Mouse (Mus musculus) kidney, adult 11 months (tissue): ENCODE measurements around the gene Tbc1d5.
A peak's percentile ranks its signal among the peaks of the same experiment; 100 is the strongest.

Experiments
- DNase-seq: peaks from one replicate; pipeline ENCODE4 v3.0.0; 2022

The Tbc1d5 gene

DNA sequence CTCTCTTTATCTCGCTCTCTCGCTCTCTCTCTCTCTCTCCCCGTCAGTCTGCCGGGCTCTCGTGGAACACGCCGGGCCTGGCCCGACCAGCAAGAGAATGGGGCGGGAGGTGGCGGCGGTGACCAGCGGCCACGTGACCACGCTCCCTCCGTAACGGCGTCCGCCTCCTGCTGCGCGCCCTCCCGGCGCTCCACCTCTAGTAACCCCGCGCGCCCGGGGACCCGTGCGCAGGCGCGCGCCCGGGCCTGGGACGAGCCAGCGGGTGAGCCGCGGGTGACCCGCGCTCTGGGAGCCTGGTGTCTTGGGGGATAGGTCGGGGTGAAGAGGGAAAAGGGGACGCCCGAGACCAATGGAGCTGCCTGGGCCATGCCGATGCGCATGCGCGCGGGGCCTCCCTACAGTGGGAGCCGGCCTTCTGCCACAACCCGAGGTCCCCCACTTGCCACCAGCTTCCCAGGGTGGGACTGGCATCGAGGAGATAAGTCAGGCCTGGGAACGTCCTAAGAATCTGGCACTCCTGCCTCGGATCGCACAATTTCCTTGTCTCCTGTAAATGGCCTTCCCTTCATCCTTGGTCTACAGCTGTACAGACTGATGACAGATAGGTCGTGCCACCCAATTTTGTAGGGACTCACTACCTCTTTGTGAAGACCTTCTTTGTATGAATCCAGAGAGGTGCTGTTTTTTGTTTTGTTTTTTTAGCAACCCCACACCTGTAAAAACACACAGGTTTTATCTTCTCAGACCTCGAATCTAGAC lies at the start of gene Tbc1d5:
Gene Tbc1d5, minus strand, starts transcription at position 158 of the 759 bp plus-strand sequence.
- peak; percentile 93 for DNase-seq

DNA sequence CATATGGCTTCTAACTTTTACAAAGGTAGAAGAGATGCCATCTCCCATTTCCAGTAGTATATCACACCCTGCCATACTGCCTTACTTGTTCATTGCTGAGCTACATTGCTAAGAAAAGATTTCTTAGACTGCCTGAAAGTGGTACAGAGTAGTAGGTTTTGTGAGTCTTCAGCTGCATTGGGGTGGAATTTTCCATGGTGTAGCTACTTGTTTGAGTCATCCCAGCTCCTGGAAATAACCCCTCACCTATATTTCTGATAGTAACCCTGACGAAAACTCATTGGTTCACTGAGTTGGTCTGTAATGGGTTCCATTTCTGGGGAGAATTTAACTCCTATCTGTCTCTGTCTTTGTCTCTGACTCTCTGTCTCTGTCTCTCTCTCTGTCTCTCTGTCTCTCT lies 46.9 kb upstream of the Tbc1d5 start:
- no peak for DNase-seq

GRCm38 (mm10) chr17:51223152-51223551 lies 44.0 kb upstream of the Tbc1d5 start:
- no peak for DNase-seq

- DNase-seq = no peak
These were observed 41.9 kb upstream of the Tbc1d5 start for GRCm38 (mm10) chr17:51221075-51221474.

GRCm38 (mm10) chr17:51219897-51220296 lies 40.7 kb upstream of the Tbc1d5 start:
- DNase-seq = no peak

GRCm38 (mm10) chr17:51216426-51216825 lies 37.3 kb upstream of the Tbc1d5 start:
- DNase-seq = no peak

- DNase-seq = no peak
These were observed 30.4 kb upstream of the Tbc1d5 start for GRCm38 (mm10) chr17:51209565-51209964.

DNA sequence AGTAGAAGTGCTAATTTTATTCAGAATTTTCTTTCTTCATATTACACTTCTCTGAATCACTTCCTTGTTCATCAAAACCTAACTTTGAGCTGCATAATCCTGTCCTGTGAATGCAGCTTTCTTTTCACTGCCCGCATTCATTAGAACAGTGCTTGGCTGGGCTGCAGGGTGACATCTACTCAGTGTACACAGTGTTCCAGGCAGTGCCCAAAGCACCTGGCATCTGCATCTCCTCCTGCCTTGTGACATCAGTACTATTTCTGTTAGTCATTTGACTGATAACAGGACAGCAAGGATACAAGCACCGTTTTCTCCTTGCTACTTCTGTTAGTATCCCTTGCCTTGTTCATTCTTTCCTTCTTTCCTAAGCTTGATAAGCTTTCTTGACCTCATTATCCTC lies 25.5 kb upstream of the Tbc1d5 start:
- no peak for DNase-seq

DNA sequence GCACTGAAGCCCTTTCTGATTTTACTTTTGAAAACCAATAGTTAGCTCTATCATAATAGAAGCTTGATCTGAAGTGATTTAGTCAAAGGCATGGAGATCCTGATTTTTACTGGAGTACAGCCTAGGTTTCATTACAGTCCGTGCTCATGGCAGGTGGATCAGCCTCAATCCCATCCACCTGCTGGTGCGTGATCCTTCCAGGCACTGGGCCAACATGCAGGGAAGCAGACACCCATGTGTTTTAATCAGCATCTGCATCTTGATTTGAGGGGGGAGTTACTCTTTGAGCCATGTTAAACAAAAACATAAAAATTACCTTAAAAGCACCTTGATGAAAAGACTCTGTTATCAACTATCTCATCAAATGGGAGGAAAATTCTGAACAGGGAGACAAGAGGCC lies 16.4 kb upstream of the Tbc1d5 start:
- DNase-seq = no peak

DNA sequence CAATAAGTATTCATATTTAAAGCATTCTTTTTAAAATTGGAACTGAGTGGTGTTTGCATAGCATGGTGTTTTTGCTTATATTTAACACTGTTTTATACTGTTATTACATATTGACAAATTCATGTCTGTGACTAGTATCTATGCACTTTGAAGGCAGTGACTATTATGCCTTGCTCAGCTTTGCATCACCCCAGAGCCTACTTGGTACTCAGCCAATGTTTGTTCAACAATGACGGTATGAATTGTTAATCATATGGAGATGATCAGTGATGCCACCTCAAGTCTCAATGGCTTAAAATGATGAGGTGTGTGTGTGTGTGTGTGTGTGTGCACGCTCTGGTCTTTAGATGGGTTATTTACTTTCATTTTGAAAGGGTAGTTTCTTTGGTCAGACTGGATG lies 15.6 kb upstream of the Tbc1d5 start:
- no peak for DNase-seq

- no peak for DNase-seq
These were observed 12.2 kb upstream of the Tbc1d5 start for GRCm38 (mm10) chr17:51191381-51191780.

- no peak for DNase-seq
These were observed 3.6 kb upstream of the Tbc1d5 start for GRCm38 (mm10) chr17:51182715-51183114.

DNA sequence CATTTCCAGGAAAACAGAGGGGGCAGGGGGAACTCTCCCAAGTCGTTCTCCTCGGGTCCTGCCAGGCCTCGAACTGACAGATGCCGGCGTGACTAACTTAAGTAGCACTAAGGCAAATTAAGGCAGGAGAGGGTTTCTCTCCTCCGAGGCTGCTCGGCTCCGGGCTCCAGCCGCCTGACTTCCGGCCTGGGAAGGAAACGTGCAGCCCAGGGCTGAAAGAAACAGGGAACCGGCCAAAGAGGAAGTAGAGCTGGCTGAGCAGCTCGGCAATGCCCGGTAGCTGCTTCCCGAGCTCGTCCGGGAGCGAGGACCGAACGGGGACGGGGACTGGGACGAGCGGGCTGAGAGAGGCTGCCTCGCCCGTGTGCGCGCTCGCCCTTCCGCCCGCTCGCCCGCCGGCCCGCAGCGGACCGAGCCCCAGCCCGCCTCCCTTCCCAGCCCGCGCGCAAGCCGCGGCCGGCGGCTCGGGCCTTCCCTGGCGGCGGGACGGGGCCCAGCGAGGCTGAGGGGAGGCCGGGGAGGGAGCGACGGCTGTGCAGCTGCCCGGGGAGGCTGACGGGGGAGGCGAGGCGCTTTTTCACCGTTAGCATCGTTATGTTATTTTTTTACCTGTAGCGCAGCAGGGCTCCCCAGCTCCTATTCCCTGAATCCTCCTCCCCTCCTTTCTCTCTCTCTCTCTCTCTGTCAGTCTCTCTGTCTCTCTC lies 509 bp downstream of the Tbc1d5 start:
- DNase-seq = peak; percentile 67

DNA sequence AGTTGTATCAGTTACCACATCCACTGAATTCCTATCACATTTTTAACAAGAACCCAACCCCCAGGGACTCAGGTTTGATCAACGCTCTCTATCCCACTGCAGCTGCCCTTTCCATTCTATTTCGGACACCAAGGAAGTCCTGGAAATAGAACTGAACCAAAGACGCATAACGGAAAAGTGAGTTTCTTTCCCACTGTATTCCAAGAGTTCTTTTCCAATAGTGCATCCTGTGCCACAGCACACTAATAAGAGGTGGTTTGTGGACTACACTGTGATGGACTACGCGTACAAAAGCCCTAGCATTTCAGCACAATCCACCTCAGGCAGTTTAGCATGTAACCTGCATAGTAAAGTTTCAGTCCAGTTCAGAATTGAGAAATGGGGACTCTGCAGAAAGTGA lies 1.2 kb downstream of the Tbc1d5 start:
- no peak for DNase-seq

DNA sequence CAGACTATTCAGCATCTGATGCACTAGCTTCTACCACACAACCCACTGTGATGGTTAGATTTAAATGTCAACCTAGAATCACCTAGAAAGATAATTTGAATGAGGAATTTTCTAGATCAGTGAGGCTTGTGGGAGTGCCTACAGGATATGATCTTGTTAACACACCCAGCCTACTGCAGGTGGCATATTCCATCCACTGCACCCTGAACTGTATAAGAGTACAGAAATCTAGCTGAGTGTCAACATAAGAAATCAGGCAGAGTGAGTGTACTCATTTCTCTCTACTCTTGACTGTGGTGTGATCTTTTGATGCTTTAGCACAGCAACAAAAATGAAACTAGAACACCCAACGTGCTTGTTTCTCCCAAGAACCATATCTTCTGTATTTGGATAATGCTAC lies 6.8 kb downstream of the Tbc1d5 start:
- DNase-seq = no peak

DNA sequence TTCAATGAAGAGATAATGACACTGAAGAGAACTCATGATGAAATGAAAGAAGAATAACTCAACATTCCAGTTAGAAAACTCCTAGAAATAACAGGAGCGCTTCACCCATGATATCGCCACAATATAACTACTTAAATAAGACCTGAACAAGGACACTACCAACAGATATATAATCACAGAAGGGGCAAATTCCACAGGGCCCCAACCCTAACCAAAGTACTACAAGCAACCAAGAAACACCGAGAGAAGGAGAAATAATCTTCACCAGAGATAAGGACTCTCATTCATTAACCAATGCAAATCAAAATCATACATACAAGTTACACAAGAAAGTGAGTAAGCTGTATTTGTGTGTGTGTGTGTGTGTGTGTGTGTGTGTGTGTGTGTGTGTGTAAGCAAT lies 7.6 kb downstream of the Tbc1d5 start:
- DNase-seq = no peak

DNA sequence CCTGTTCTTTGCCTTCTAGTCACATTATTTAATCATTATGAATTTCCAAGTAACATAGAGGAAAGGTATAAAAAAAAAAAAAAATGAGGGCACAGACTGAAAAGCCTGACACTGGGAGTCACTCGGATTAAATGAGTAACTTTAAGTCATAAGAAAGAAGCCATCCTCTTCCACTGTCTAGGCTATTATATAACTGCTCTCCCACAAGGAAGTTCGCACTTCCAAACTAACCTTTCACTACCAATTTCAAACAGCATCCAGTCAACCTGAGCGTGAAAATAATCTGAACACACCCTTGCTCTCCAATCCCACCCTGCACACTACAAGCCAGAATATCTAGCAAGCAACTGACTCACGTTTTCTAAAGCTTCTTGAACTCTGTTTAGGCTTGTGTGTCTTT lies 9.2 kb downstream of the Tbc1d5 start:
- DNase-seq = no peak

DNA sequence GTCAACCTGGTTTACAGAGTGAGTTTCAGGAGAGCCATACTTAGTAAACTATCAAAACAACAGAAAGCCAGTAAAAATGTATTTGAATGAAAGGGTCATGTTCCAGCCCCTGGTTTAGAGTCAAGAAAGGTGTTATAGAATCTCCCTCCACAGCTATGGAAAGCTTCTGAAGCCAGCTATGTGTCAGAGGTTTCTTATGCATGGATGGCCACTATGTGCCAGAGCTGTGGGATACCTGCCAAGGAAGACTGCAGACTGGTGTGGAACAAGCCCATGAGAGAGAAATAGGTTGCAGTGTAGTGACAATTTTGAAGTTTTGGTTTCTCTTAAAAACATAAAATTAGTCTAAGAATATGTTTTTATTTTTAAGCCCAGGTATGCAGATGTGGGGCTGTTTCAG lies 16.8 kb downstream of the Tbc1d5 start:
- no peak for DNase-seq

DNA sequence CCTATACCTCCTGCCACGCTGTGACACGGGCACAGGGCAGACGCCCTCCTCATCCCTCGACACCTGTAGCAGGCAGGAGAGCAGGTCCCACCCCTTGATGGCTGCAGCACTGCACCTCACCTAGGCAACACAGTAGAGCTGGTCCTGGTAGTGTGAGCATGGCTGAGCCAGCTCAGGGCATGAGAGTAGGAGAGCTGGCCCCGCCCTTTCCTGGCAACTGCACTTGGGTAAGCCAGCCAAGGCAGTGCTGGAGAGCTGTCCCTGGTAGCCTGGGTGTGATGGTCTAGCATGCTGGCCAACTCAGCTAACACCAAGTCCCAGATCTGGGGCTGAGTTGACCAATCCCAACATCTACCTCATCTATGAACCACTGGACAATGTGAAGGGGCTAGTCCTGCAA lies 19.9 kb downstream of the Tbc1d5 start:
- DNase-seq = peak; percentile 18

DNA sequence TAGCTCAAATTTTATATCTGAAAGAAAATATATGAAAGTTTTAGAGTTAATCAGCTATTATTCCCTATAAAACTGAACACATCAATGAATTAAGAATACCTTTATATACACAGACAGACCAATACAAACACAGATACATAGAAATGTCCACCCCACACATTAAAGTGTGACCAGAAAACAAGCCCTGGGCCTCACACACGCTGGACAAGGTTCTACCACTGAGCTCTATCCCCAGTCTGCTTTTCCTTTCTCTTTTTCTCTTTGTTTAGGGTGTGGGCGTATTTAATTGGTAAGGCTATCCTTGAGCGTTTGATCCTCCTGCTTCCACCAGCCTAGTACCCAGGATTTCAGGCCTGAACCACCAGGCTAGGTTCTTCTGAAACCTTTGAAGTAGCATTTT lies 28.2 kb downstream of the Tbc1d5 start:
- DNase-seq = no peak

DNA sequence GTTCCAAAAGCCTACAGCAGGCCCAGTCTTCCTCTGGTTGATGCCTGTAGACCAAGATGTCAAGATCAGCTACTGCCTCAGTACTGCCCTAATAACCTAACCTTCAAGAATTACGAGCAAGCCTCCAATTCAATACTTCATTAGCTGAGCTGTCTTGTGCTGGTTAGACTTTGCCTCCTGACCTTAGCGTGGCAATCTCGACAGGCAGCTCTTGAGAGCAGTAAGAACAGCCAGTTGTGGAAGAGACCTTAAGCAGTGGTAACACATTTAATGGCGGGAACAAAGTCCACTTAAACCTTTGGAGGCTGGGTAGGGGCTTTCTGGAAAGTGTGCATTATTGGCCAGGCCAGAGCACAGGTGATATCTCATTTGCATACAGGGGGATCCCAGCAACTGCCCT lies 34.2 kb downstream of the Tbc1d5 start:
- DNase-seq = peak; percentile 55

DNA sequence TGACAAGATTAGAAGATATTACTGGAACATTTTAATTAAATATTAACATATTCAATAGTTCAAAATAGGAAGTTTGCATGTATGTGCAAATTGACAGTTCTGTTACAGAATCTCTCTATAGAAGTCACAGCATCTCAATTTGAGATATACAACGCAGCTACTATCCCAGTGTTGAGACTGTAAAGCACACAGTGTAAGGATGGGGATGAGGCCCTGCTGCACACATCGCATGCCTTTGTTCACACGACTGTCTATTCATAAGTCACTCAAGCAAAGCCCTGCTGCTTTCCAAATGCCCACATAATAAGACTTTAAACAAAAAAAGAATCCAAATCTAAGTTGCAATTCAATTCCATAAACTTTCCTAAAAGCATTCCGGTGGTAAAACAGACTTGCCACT lies 37.1 kb downstream of the Tbc1d5 start:
- DNase-seq = no peak

DNA sequence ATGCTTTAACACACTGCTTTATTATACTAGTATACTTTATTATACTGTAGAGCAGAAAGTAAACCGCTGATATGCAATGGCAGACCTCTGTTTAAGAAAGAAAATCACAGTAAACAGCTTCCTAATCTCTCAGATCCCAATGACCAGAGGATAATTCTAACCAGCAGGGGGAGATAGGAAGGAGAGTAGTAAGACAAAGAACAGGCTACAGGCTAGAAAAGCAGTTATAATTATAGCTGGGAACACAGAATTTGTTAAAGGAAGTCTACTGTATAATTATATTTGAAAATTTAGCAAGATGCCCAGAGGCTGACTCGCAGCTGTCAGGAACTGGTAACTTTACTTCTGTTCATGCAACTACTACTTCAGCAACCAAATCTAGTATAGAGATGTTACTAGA lies 68.0 kb downstream of the Tbc1d5 start:
- DNase-seq = no peak

DNA sequence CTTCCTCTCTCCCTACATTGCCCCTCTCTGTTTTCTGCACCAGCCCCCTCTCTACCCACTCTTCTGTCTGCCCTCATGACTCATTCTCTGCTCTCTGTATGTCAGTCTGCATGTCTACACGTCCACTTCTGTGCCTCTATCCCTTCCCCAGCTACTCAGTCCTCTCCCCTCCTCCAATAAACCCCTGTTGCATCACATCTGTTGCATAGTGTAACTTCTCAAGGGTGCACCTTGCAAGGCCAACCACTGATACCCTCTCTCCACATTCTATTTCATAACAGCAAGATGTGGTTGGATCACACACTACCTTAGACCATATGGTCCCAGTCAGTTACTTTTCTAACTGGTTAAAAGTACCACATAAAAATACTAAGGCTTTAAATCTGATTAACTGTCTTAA lies 74.9 kb downstream of the Tbc1d5 start:
- no peak for DNase-seq

DNA sequence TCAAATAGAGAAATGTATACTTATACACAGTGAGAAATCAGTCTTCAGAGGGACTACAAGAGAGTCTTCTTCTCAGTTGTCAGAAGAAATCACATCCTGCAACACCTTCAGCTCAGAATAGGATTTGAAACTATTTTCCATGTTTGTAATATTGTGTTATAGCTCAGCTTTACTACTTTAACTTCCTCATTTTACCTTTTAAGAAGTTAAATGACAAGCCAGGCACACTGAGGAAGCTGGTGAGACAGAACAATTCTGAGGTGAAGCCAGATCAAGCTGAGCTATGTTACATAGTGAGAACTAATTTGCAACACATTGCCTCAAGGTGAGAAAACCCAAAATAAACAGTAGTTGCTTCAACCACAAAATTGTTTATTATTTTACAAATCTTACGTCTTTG lies 135.3 kb downstream of the Tbc1d5 start:
- DNase-seq = no peak
